Mouse (Mus musculus) MEL (cell line): ENCODE data around the gene Tas2r134. TPM values are rescaled to one million over a fixed set of nuclear protein-coding genes. Genes with fewer than 3 reads are reported as not detected.

Experiments
- DNase-seq: peaks from one replicate; pipeline ENCODE4 v3.0.0; 2011; ENCODE audit warnings: low read depth, low spot score
- H3K27ac ChIP-seq: 2 replicates; pipeline ENCODE4 v1.5.1; 2012; ENCODE audit warnings: low read depth, mild to moderate bottlenecking, control low read depth, low read length, moderate library complexity; ENCODE audit not compliant: control insufficient read depth
- H3K27me3 ChIP-seq, 2 experiments: fragments of 150-350 bp in 1 of 2; sonication (generic) in 1 of 2; 2 replicates each; pipeline ENCODE4 v1.6.1; 2012; ENCODE audit warnings: low read length in 2 of 2, mild to moderate bottlenecking in 2 of 2, improper control_type of control experiment in 1 of 2, moderate library complexity in 1 of 2; ENCODE audit not compliant: insufficient read depth in 2 of 2, control insufficient read depth in 1 of 2
- H3K36me3 ChIP-seq, 2 experiments: 2 replicates each; pipeline ENCODE4 v1.6.1; 2012 to 2014; ENCODE audit warnings: low read length in 2 of 2, improper control_type of control experiment in 1 of 2, inconsistent platforms in 1 of 2, mild to moderate bottlenecking in 1 of 2; ENCODE audit not compliant: insufficient read depth in 2 of 2, control insufficient read depth in 1 of 2
- H3K4me1 ChIP-seq, 2 experiments: fragments of 150-350 bp in 1 of 2; sonication (generic) in 1 of 2; 2 replicates each; pipeline ENCODE4 v1.6.1; 2012; ENCODE audit warnings: low read length in 2 of 2, improper control_type of control experiment in 1 of 2, mild to moderate bottlenecking in 1 of 2; ENCODE audit not compliant: insufficient read depth in 2 of 2, control insufficient read depth in 1 of 2
- H3K4me3 ChIP-seq, 2 experiments: fragments of 150-350 bp in 1 of 2; sonication (generic) in 1 of 2; 2 replicates each; pipeline ENCODE4 v1.5.1; 2012; ENCODE audit warnings: low read depth in 2 of 2, low read length in 2 of 2, mild to moderate bottlenecking in 2 of 2, moderate library complexity in 2 of 2, control low read depth in 1 of 2, improper control_type of control experiment in 1 of 2; ENCODE audit not compliant: control insufficient read depth in 1 of 2, insufficient read depth in 1 of 2
- H3K79me2 ChIP-seq: 2 replicates; pipeline ENCODE4 v1.6.1; 2012; ENCODE audit warnings: mild to moderate bottlenecking, low read length, moderate library complexity; ENCODE audit not compliant: control insufficient read depth, poor library complexity, insufficient read depth
- H3K9ac ChIP-seq: 2 replicates; pipeline ENCODE4 v1.6.1; 2012; ENCODE audit warnings: low read depth, mild to moderate bottlenecking, control low read depth, low read length, moderate library complexity; ENCODE audit not compliant: control insufficient read depth, poor library complexity, severe bottlenecking
- H3K9me3 ChIP-seq: fragments of 150-350 bp; sonication (generic); replicated peaks from 2 replicates; pipeline ENCODE4 v1.6.1; 2012; ENCODE audit warnings: mild to moderate bottlenecking, low read length, improper control_type of control experiment, moderate library complexity; ENCODE audit not compliant: insufficient read depth
- CHD1 ChIP-seq: IDR thresholded peaks from 2 replicates; pipeline ENCODE4 v1.6.1; 2012; ENCODE audit warnings: low read depth, mild to moderate bottlenecking, inconsistent platforms, low read length, improper control_type of control experiment
- CHD2 ChIP-seq: IDR thresholded peaks from 2 replicates; pipeline ENCODE4 v1.6.1; 2011; ENCODE audit warnings: low read length, improper control_type of control experiment
- E2F4 ChIP-seq: IDR thresholded peaks from 2 replicates; pipeline ENCODE4 v1.6.1; 2011; ENCODE audit warnings: low read depth, low read length, improper control_type of control experiment, borderline replicate concordance
- ELF1 ChIP-seq: IDR thresholded peaks from 2 replicates; pipeline ENCODE4 v1.6.1; 2014; ENCODE audit warnings: low read depth, mild to moderate bottlenecking, inconsistent platforms, low read length, improper control_type of control experiment, moderate library complexity
- ETS1 ChIP-seq: IDR thresholded peaks from 2 replicates; pipeline ENCODE4 v1.6.1; 2012; ENCODE audit warnings: low read depth, mild to moderate bottlenecking, inconsistent platforms, low read length, improper control_type of control experiment, moderate library complexity
- GABPA ChIP-seq: IDR thresholded peaks from 2 replicates; pipeline ENCODE4 v1.6.1; 2012; ENCODE audit warnings: low read depth, mild to moderate bottlenecking, inconsistent platforms, low read length, improper control_type of control experiment, moderate library complexity
- HCFC1 ChIP-seq: IDR thresholded peaks from 2 replicates; pipeline ENCODE4 v1.6.1; 2012; ENCODE audit warnings: low read depth, mild to moderate bottlenecking, inconsistent platforms, low read length, improper control_type of control experiment, moderate library complexity
- JUND ChIP-seq: IDR thresholded peaks from 2 replicates; pipeline ENCODE4 v1.6.1; 2011; ENCODE audit warnings: low read depth, mild to moderate bottlenecking, improper control_type of control experiment, low read length
- MAZ ChIP-seq: IDR thresholded peaks from 2 replicates; pipeline ENCODE4 v1.6.1; 2012; ENCODE audit warnings: low read depth, mild to moderate bottlenecking, inconsistent platforms, low read length, improper control_type of control experiment
- MYB ChIP-seq: IDR thresholded peaks from 2 replicates; pipeline ENCODE4 v1.6.1; 2011; ENCODE audit warnings: mild to moderate bottlenecking, low read depth, low read length, improper control_type of control experiment
- NELFE ChIP-seq: IDR thresholded peaks from 2 replicates; pipeline ENCODE4 v1.6.1; 2011; ENCODE audit warnings: low read depth, low read length, improper control_type of control experiment
- NRF1 ChIP-seq: IDR thresholded peaks from 2 replicates; pipeline ENCODE4 v1.6.1; 2014; ENCODE audit warnings: low read depth, mild to moderate bottlenecking, inconsistent platforms, low read length, improper control_type of control experiment, moderate library complexity; ENCODE audit not compliant: poor library complexity, insufficient read depth, severe bottlenecking
- POLR2A ChIP-seq, 2 experiments: IDR thresholded peaks; 2 replicates each; pipeline ENCODE4 v1.6.1; 2011 to 2012; ENCODE audit warnings: low read length in 2 of 2, mild to moderate bottlenecking in 2 of 2, control low read depth in 1 of 2, improper control_type of control experiment in 1 of 2, low read depth in 1 of 2, moderate library complexity in 1 of 2; ENCODE audit not compliant: control insufficient read depth in 1 of 2, insufficient read depth in 1 of 2, poor library complexity in 1 of 2
- POLR2AphosphoS5 ChIP-seq: IDR thresholded peaks from 2 replicates; pipeline ENCODE4 v1.6.1; 2012; ENCODE audit warnings: low read depth, borderline replicate concordance, mild to moderate bottlenecking, inconsistent platforms, low read length, moderate library complexity, mixed read lengths
- RAD21 ChIP-seq: IDR thresholded peaks from 2 replicates; pipeline ENCODE4 v1.6.1; 2011; ENCODE audit warnings: mild to moderate bottlenecking, low read depth, low read length, improper control_type of control experiment
- SIN3A ChIP-seq: IDR thresholded peaks from 2 replicates; pipeline ENCODE4 v1.6.1; 2012; ENCODE audit warnings: low read length, improper control_type of control experiment, inconsistent platforms
- TBP ChIP-seq: IDR thresholded peaks from 2 replicates; pipeline ENCODE4 v1.8.0; 2011; ENCODE audit warnings: low read depth, low read length, improper control_type of control experiment
- TCF12 ChIP-seq: IDR thresholded peaks from 2 replicates; pipeline ENCODE4 v1.6.1; 2014; ENCODE audit warnings: low read depth, mild to moderate bottlenecking, inconsistent platforms, low read length, improper control_type of control experiment, moderate library complexity
- USF1 ChIP-seq: IDR thresholded peaks from 2 replicates; pipeline ENCODE4 v1.6.1; 2014; ENCODE audit warnings: low read depth, mild to moderate bottlenecking, inconsistent platforms, low read length, improper control_type of control experiment, moderate library complexity
- ZC3H11A ChIP-seq: IDR thresholded peaks from 2 replicates; pipeline ENCODE4 v1.6.1; 2012; ENCODE audit warnings: low read depth, mild to moderate bottlenecking, inconsistent platforms, low read length, improper control_type of control experiment
- ZMIZ1 ChIP-seq: IDR thresholded peaks from 2 replicates; pipeline ENCODE4 v1.6.1; 2012; ENCODE audit warnings: low read depth, mild to moderate bottlenecking, inconsistent platforms, low read length, improper control_type of control experiment, moderate library complexity
- ZNF384 ChIP-seq: IDR thresholded peaks from 2 replicates; pipeline ENCODE4 v1.6.1; 2012; ENCODE audit warnings: low read depth, mild to moderate bottlenecking, inconsistent platforms, low read length, improper control_type of control experiment
- polyA plus RNA-seq, 2 experiments: library from polyadenylated mRNA; stranded (reverse) in 1 of 2; unstranded in 1 of 2; fragments of >175 nt in 1 of 2; fragments of >200 nt in 1 of 2; gene quantifications; 2 replicates each; pipeline versions ENCODE4 v1.2.1 to v1.2.4; 2012; ENCODE audit warnings: low replicate concordance in 2 of 2, low read depth in 1 of 2; ENCODE audit not compliant: insufficient read length in 2 of 2, insufficient read depth in 1 of 2, missing spikeins in 1 of 2
- total RNA-seq: library from RNA; depleted of rRNA; stranded (reverse); fragments of 300-350 nt; gene quantifications from 2 replicates; pipeline ENCODE4 v1.2.3, GENCODE M21; 2012

Tas2r134 gene
- total and polyA plus RNA-seq, 3 experiments: not detected

DNA sequence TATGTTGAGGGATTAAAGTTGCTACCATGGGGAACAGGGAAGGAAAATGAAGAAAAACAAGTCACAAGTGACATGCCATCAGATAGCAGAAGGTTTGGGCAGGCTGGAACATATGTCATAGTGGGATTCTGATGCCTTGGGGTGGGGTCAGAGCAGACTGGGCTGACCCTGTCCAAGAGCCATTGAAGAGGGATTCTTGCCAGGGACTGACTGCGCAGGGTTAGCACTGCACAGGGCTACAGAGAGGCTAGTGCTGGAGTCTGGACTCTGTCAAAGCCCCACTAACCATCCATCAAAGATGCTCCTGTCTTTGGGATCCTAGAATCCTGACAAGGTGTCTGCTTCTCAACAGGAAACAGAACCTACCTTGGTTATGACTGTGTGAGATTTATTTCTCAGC, 22.6 kb downstream of the Tas2r134 start:
- Histone ChIP-seq H3K36me3 (no peaks in the 10 kb centered on the region), H3K79me2 (no peaks in the 10 kb centered on the region), H3K27me3 (no peaks in the 10 kb centered on the region), H3K4me3 (no peak overlapping the region), H3K9me3 (no peaks in the 10 kb centered on the region), H3K27ac (no peak overlapping the region), H3K4me1 (no peaks in the 10 kb centered on the region), H3K9ac (no peak overlapping the region)
- no peak for TF ChIP-seq ZNF384
- no peak for TF ChIP-seq RAD21
- no peak for TF ChIP-seq ZC3H11A
- TF ChIP-seq GABPA: no peak
- TF ChIP-seq E2F4: no peak
- TF ChIP-seq POLR2AphosphoS5: no peak
- TF ChIP-seq JUND: no peak
- TF ChIP-seq CHD1: no peak
- TF ChIP-seq ELF1: no peak
- no peak for TF ChIP-seq ZMIZ1
- no peak for TF ChIP-seq ETS1
- TF ChIP-seq MAZ: no peak
- no peak for TF ChIP-seq NELFE
- TF ChIP-seq MYB: no peak
- no peak for TF ChIP-seq TCF12
- no peak for TF ChIP-seq HCFC1
- no peak for TF ChIP-seq USF1
- no peak for TF ChIP-seq SIN3A
- no peak for TF ChIP-seq POLR2A (IDR thresholded peaks at IDR 0.05; ENCODE audit: control insufficient read depth in 1 of 2, insufficient read depth in 1 of 2, low read depth in 1 of 2, low read length in 2 of 2, poor library complexity in 1 of 2)
- TF ChIP-seq CHD2: no peak
- DNase-seq: no peak

- TF ChIP-seq JUND (no peak), NRF1 (no peak), TBP (no peak), CHD1 (no peak), SIN3A (no peak)
- Histone ChIP-seq H3K9me3 (no peaks in the 10 kb centered on the region), H3K36me3 (no peaks in the 10 kb centered on the region), H3K27ac (no peak overlapping the region), H3K4me3 (no peak overlapping the region), H3K4me1 (no peaks in the 10 kb centered on the region), H3K79me2 (no peaks in the 10 kb centered on the region), H3K9ac (no peak overlapping the region), H3K27me3 (no peaks in the 10 kb centered on the region)
- DNase-seq: no peak
Measured at GRCm38 (mm10) chr2:51652086-51652485, 24.8 kb downstream of the Tas2r134 start.
